25 mouse cellular contexts compared by ENCODE assay signal in genomic region chr3:45386512-45386911, GRCm38 (mm10). TPM values are rescaled to one million over a fixed set of nuclear protein-coding genes. Genes with fewer than 3 reads are reported as not detected.
A peak's percentile ranks its signal among the peaks of the same experiment; 100 is the strongest.
DNase-seq lines count a peak whose midpoint lies in the region; ATAC-seq and TF ChIP-seq lines count a peak whose summit lies in the region.
"Had no signal": no experiment of that assay in that cellular context is flagged by ENCODE, and none has a peak within 500 bp of the region (broad histone marks: within the 10 kb centered on the region; RNA-seq: fewer than 3 reads in every experiment).

No protein-coding gene starts in this region.

- H3K4me2 ChIP-seq in midbrain, embryonic 14.5 days (ENCODE audit: low read length), result peak overlapping the region; percentile 87
- H3K4me2 ChIP-seq: heart, embryonic 13.5 days; liver, embryonic 11.5 days had no signal

- peaks cover 12% of the 10 kb centered on the region; the same call in 1 of the 2 replicates for H3K36me3 ChIP-seq in midbrain, embryonic 14.5 days (ENCODE audit: control insufficient read depth, insufficient read depth, low read length)
- H3K36me3 ChIP-seq: embryonic facial prominence, embryonic 10.5 days; heart, embryonic 13.5 days; limb, embryonic 10.5 days had no signal

- DNase-seq in layer of hippocampus, adult 2 months (ENCODE audit: low spot score in 2 of 2), result no peak
- DNase-seq in layer of hippocampus, postnatal 36 days, result no peak
- DNase-seq in A20 (ENCODE audit: low read depth, low spot score), result peak; percentile 13
- DNase-seq in brain, adult 2 months (ENCODE audit: low read depth, low spot score), result peak; percentile 49
- DNase-seq in midbrain, embryonic 14.5 days, result peak; percentile 14
- no peak for DNase-seq in lung, postnatal 14 days
- DNase-seq in right cerebral cortex, postnatal 36 days (ENCODE audit: low spot score in 2 of 2), result no peak
- DNase-seq in cerebellum, adult 8-10 months, result no peak
- DNase-seq: adrenal gland, postnatal 10 days; cerebellum, adult 11 months; cerebellum, postnatal 14 days; heart, adult 11 months; kidney, adult 8-10 months; kidney, postnatal 14 days; lung, adult 2 months; lung, postnatal 36 days; spleen, adult 18-20 months; thymus, postnatal 36 days had no signal

- no peaks in the 10 kb centered on the region for H3K9me3 ChIP-seq in midbrain, embryonic 14.5 days (ENCODE audit: control insufficient read depth, low read length)
- H3K9me3 ChIP-seq: embryonic facial prominence, embryonic 10.5 days; heart, embryonic 13.5 days; limb, embryonic 10.5 days had no signal

- no peaks in the 10 kb centered on the region for H3K27me3 ChIP-seq in midbrain, embryonic 14.5 days (ENCODE audit: control insufficient read depth, insufficient read depth, low read length)

- H3K9ac ChIP-seq in midbrain, embryonic 14.5 days (replicated peaks; ENCODE audit: low read length), result no peak overlapping the region
- H3K9ac ChIP-seq: heart, embryonic 13.5 days had no signal

- no peak overlapping the region; the same call in 1 of the 2 replicates for H3K27ac ChIP-seq in layer of hippocampus, adult 2 months
- no peak overlapping the region for H3K27ac ChIP-seq in midbrain, embryonic 14.5 days (replicated peaks; ENCODE audit: low read depth, low read length)
- H3K27ac ChIP-seq: embryonic facial prominence, embryonic 10.5 days; heart, embryonic 13.5 days; limb, embryonic 10.5 days had no signal

- TF ChIP-seq CTCF in layer of hippocampus, adult 2 months (conservative IDR thresholded peaks at IDR 0.05), result no peak

- peaks cover 11% of the 10 kb centered on the region for H3K4me1 ChIP-seq in midbrain, embryonic 14.5 days (ENCODE audit: control insufficient read depth, insufficient read depth, low read length)

- ATAC-seq in midbrain, embryonic 14.5 days (ENCODE audit: low FRiP score, low TSS enrichment), result no peak
- ATAC-seq: activated CD4-positive, CD25-positive, alpha-beta regulatory T cell, adult 4 months; CD4-positive, CD25-positive, alpha-beta regulatory T cell, adult 4 months had no signal

- peak overlapping the region; percentile 19 for H3K4me3 ChIP-seq in layer of hippocampus, adult 2 months
- H3K4me3 ChIP-seq in midbrain, embryonic 14.5 days (replicated peaks; ENCODE audit: low read depth, low read length), result no peak overlapping the region; the same call in 1 of the 2 replicates
- H3K4me3 ChIP-seq: embryonic facial prominence, embryonic 10.5 days; heart, embryonic 13.5 days; limb, embryonic 10.5 days had no signal

- WGBS in midbrain, embryonic 14.5 days, result 64% methylated on average over 2 of the region's 2 CpGs

RNA-seq across cellular contexts. Expression of gene Pcdh10, which starts 8.3 kb away (rescaled TPM):
- total RNA-seq in layer of hippocampus, adult 2 months (2021), result 10 to 100 TPM; 91.9 to 92.5 TPM
- total RNA-seq in layer of hippocampus, postnatal 36 days (2021), result 10 to 100 TPM; 87.2 to 91.8 TPM
- polyA plus RNA-seq in midbrain, embryonic 14.5 days (2014; fragmentation: Nextera tagmentation; extraction: Ambion mirVana), result 30.9 and 35.4 TPM in 2 replicates
- total RNA-seq: megakaryocyte-erythroid progenitor cell, adult 5-6 weeks had no signal
- polyA plus RNA-seq: CD4-positive, CD25-positive, alpha-beta regulatory T cell, adult 4 months had no signal

Comparison
In these comparisons a context has a peak if more than half of its experiments do, and no peak if none do; other contexts are left out.
1. DNase-seq: peak in A20 (single experiment), brain, adult 2 months (single experiment) and midbrain, embryonic 14.5 days (single experiment); none in layer of hippocampus, adult 2 months (0 of 2), layer of hippocampus, postnatal 36 days (0 of 2), lung, postnatal 14 days (single experiment), right cerebral cortex, postnatal 36 days (0 of 2) and cerebellum, adult 8-10 months (single experiment).